Mouse (Mus musculus) hindbrain, postnatal 0 days (tissue): ENCODE measurements around the gene Asb4. TPM values are rescaled to one million over a fixed set of nuclear protein-coding genes. Genes with fewer than 3 reads are reported as not detected.

Experiments used
- ATAC-seq: fragments of 200-750 bp; cut with Nextera tagmentation; 2 replicates; pipeline ENCODE4 v1.8.0; 2017; ENCODE audit warnings: mild to moderate bottlenecking, moderate TSS enrichment, moderate library complexity
- DNase-seq: peaks from one replicate; pipeline ENCODE4 v3.0.0-alpha.2; 2015; ENCODE audit warnings: low spot score
- H3K27ac ChIP-seq: fragments of 300-500 bp; sonication (generic); 2 replicates; pipeline ENCODE4 v1.5.1; 2014; ENCODE audit warnings: mild to moderate bottlenecking
- H3K27me3 ChIP-seq: fragments of 300-500 bp; sonication (generic); 2 replicates; pipeline ENCODE4 v1.6.1; 2014; ENCODE audit warnings: low read length, mixed read lengths; ENCODE audit not compliant: insufficient read depth
- H3K36me3 ChIP-seq: fragments of 300-500 bp; sonication (generic); 2 replicates; pipeline ENCODE4 v1.6.1; 2014; ENCODE audit warnings: low read length, mixed read lengths; ENCODE audit not compliant: insufficient read depth
- H3K4me1 ChIP-seq: fragments of 300-500 bp; sonication (generic); 2 replicates; pipeline ENCODE4 v1.6.1; 2014; ENCODE audit warnings: antibody characterized with exemption, low read length, mixed read lengths; ENCODE audit not compliant: insufficient read depth
- H3K4me2 ChIP-seq: fragments of 300-500 bp; sonication (generic); 2 replicates; pipeline ENCODE4 v1.6.1; 2014; ENCODE audit warnings: low read depth, mild to moderate bottlenecking, low read length, moderate library complexity, mixed read lengths
- H3K4me3 ChIP-seq: fragments of 300-500 bp; sonication (generic); 2 replicates; pipeline ENCODE4 v1.5.1; 2014; ENCODE audit warnings: low read length
- H3K9ac ChIP-seq: fragments of 300-500 bp; sonication (generic); replicated peaks from 2 replicates; pipeline ENCODE4 v1.6.1; 2014; ENCODE audit warnings: mild to moderate bottlenecking, low read length, moderate library complexity, mixed read lengths
- H3K9me3 ChIP-seq: fragments of 300-500 bp; sonication (generic); 2 replicates; pipeline ENCODE4 v1.6.1; 2016; ENCODE audit warnings: low read length, mixed read lengths
- CTCF ChIP-seq: IDR thresholded peaks from 2 replicates; pipeline ENCODE4 v1.5.1; 2016; ENCODE audit warnings: antibody characterized with exemption, control low read depth, low read depth
- WGBS: fragments of 180-500 bp; shearing (Covaris S2); extraction: QIAGEN DNeasy Blood & Tissue Kit; methylation state at CpG from one replicate; pipeline ENCODE4 v1.1.7; 2014; 5-methylcytosine and 5-hydroxymethylcytosine counted together
- polyA plus RNA-seq: library from polyadenylated mRNA; unstranded; fragments of >200 nt; fragmentation: Nextera tagmentation; extraction: Ambion mirVana; gene quantifications from 2 replicates; pipeline ENCODE4 v1.2.1, GENCODE M21; 2015
- total RNA-seq: library from RNA; depleted of rRNA; stranded (reverse); fragments of >200 nt; gene quantifications from 2 replicates; pipeline ENCODE4 v1.2.3, GENCODE M21; 2014

Gene Asb4
- total and polyA plus RNA-seq, 2 experiments from 2014 or later = 10.6 to 16.3 TPM

DNA sequence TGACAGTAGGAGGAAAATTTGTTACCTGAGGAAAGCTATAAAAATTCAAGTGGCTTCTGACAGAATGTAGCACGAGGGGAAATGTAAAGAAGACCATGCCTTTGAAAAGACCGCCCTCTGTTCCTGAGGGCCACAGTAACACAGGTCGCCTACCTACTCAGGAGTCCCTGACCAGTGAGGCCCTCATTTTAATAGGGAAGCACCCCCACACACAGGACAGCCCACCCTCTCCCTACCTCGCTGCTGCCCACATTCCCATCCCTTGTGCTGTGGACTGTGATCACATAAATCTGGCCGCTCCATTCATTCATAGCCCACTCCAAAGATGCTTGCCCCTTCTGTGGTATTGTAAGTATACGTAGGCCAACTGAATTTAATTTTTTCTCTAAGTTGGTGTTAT lies 20.8 kb downstream of the Asb4 start:
- Histone ChIP-seq H3K9ac (no peak overlapping the region), H3K4me3 (no peak overlapping the region), H3K27me3 (no peaks in the 10 kb centered on the region), H3K36me3 (no peaks in the 10 kb centered on the region), H3K4me2 (no peak overlapping the region), H3K27ac (no peak overlapping the region; the same call in 1 of the 2 replicates), H3K9me3 (no peaks in the 10 kb centered on the region), H3K4me1 (no peaks in the 10 kb centered on the region)
- TF ChIP-seq CTCF = no peak
- DNase-seq (no peak), ATAC-seq (no peak)
- WGBS = 67% methylated on average over 6 of the region's 6 CpGs

DNA sequence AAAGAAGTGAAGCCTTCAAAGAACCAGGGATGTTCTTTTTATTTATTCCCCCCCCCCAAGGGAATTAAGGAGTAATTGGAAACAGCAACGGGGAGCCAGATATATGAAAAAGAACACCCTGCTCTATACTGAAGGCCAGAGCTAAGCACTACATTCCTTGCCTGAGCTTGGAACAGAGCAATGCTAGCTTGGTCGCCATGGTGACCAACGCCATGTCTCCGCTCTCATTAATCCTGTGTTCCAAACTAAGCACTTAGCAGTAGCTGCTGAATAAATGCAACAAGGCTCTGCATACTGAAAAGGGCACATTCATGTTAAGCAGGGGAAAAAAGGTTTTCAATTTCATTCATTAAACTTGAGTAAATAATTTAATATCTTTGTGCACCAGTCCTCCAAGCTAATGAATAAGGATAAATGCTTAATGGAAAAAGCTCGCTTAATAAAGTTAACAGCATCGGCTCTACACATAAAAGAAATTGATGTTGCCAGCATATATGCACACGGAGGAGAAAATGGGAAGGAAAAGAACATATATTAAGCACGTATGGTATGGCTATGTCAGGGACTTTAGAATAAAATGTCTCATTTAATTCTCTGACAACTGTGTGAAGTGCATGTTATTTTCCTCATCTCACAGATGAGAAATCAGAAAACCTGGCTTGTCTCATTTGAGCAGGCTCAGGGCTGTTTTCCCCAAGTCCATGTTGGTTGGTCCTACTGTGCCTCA lies 25.4 kb downstream of the Asb4 start:
- DNase-seq (peak; percentile 80), ATAC-seq (peak; percentile 90)
- H3K4me3 ChIP-seq = no peak overlapping the region
- TF ChIP-seq CTCF = no peak
- 27% methylated on average over 8 of the region's 8 CpGs for WGBS
- no peaks in the 10 kb centered on the region for H3K4me1 ChIP-seq
- no peak overlapping the region for H3K9ac ChIP-seq
- no peaks in the 10 kb centered on the region for H3K9me3 ChIP-seq
- H3K27ac ChIP-seq = no peak overlapping the region
- no peak overlapping the region for H3K4me2 ChIP-seq
- H3K36me3 ChIP-seq = no peaks in the 10 kb centered on the region
- H3K27me3 ChIP-seq = no peaks in the 10 kb centered on the region

GRCm38 (mm10) chr6:5409676-5410075 lies 26.5 kb downstream of the Asb4 start:
- Histone ChIP-seq H3K4me3 (no peak overlapping the region), H3K36me3 (no peaks in the 10 kb centered on the region), H3K4me2 (no peak overlapping the region), H3K27me3 (no peaks in the 10 kb centered on the region), H3K9me3 (no peaks in the 10 kb centered on the region), H3K9ac (no peak overlapping the region), H3K27ac (no peak overlapping the region), H3K4me1 (no peaks in the 10 kb centered on the region)
- TF ChIP-seq CTCF = no peak
- ATAC-seq = no peak
- WGBS = 55% methylated on average over 4 of the region's 4 CpGs
- DNase-seq = no peak

- Histone ChIP-seq H3K27me3 (no peaks in the 10 kb centered on the region), H3K9me3 (no peaks in the 10 kb centered on the region), H3K4me2 (no peak overlapping the region), H3K4me3 (no peak overlapping the region), H3K4me1 (no peaks in the 10 kb centered on the region), H3K36me3 (no peaks in the 10 kb centered on the region), H3K27ac (no peak overlapping the region), H3K9ac (no peak overlapping the region)
- peak; percentile 92 for TF ChIP-seq CTCF
- DNase-seq (peak; percentile 83), ATAC-seq (peak; percentile 77)
- 49% methylated on average over 6 of the region's 6 CpGs for WGBS
These were observed 27.7 kb downstream of the Asb4 start for GRCm38 (mm10) chr6:5410697-5411391.

DNA sequence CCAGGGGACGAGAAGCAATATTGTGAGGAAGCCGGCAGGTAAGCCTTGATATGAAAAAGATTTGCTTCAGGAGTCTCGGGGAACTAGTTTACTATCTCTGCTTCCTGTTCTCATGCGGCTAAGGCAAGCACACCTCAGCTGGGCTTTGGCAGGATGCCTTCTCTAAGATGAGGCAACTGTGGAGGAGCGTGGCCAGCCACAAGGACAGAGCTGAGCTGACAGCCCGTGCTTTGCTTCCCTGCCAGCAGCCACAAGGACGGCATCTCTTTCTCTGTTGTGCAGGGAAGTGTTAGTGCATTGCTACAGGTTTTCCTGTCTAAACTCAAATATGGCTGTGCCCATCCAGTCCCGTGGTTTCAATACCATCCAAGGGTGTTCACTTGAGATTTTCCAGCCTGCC lies 30.1 kb downstream of the Asb4 start:
- 41% methylated on average over 8 of the region's 8 CpGs for WGBS
- Histone ChIP-seq H3K27ac (no peak overlapping the region), H3K9me3 (no peaks in the 10 kb centered on the region), H3K4me2 (no peak overlapping the region; the same call in 1 of the 2 replicates), H3K27me3 (no peaks in the 10 kb centered on the region), H3K9ac (no peak overlapping the region), H3K4me1 (no peaks in the 10 kb centered on the region), H3K4me3 (no peak overlapping the region), H3K36me3 (no peaks in the 10 kb centered on the region)
- DNase-seq (peak; percentile 53), ATAC-seq (no peak)
- no peak for TF ChIP-seq CTCF

GRCm38 (mm10) chr6:5421442-5421841 lies 38.3 kb downstream of the Asb4 start:
- H3K36me3 ChIP-seq = no peaks in the 10 kb centered on the region
- no peak for ATAC-seq
- no peak overlapping the region for H3K4me3 ChIP-seq
- no peak overlapping the region for H3K27ac ChIP-seq
- H3K9me3 ChIP-seq = no peaks in the 10 kb centered on the region
- H3K9ac ChIP-seq = no peak overlapping the region
- DNase-seq = no peak
- WGBS = 92% methylated on average over 2 of the region's 2 CpGs
- no peaks in the 10 kb centered on the region for H3K4me1 ChIP-seq
- TF ChIP-seq CTCF = no peak
- no peaks in the 10 kb centered on the region for H3K27me3 ChIP-seq
- H3K4me2 ChIP-seq = no peak overlapping the region

DNA sequence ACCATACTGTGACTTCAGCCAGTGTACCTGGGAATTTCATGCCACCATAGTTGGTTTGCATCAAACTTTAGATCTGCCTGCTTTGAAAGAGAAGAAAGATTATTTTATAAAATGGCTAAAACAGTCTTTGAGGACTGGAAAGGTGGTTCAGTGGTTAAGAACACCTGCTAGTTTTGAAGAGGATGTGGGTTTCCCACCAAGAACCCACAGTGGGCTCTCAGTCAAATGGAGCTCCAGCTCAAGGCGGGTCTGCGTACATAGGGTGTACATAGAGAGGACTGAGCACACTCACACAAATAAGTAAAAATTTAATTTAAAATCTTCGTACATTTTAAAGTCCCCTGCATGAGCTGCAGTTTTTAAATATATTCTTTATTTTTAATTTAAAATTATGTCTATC lies 39.2 kb downstream of the Asb4 start:
- no peak overlapping the region for H3K4me2 ChIP-seq
- 96% methylated on average over 3 of the region's 3 CpGs for whole genome bisulfite sequencing
- DNase-seq = no peak
- no peak overlapping the region for H3K9ac ChIP-seq
- H3K9me3 ChIP-seq = no peaks in the 10 kb centered on the region
- H3K4me1 ChIP-seq = no peaks in the 10 kb centered on the region
- H3K4me3 ChIP-seq = no peak overlapping the region
- H3K36me3 ChIP-seq = no peaks in the 10 kb centered on the region
- no peak overlapping the region for H3K27ac ChIP-seq
- H3K27me3 ChIP-seq = no peaks in the 10 kb centered on the region
- no peak for ATAC-seq
- TF ChIP-seq CTCF = no peak
